Mouse (Mus musculus) kidney, postnatal 14 days (tissue): Measurements from ENCODE around the gene 1500015O10Rik.
A peak's percentile ranks its signal among the peaks of the same experiment; 100 is the strongest.

ENCODE experiments used
- DNase-seq: peaks from one replicate; pipeline ENCODE4 v3.0.0; 2022; ENCODE audit warnings: mixed read lengths

1500015O10Rik gene

DNA sequence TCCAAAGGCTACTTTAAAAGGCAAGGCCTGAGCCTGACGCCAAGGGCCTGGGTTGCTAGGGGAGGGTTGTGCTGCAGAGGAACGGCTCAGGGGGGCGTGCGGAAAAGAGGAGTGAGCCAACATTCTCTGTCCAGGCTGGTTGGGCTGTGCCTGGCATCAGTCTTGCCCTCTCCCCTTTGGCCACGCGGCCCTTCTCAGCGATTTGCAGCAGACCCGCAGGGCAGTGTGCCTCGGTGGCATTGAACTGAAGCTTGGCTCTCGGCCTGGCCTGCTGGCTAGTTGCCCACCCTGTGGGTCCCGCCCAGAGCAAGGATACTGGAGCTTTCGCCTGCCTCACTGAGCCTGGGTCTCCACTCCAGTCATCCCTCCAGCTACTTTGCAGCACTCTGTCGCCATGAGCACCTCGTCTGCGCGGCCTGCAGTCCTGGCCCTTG lies at the start of gene 1500015O10Rik:
TSS of gene 1500015O10Rik (plus strand) at position 112 of the 434 bp plus-strand sequence.
- DNase-seq, result peak; percentile 66

GRCm38 (mm10) chr1:43689983-43690382 lies 40.4 kb upstream of the 1500015O10Rik start:
- no peak for DNase-seq

- no peak for DNase-seq
Observed at GRCm38 (mm10) chr1:43690507-43690906, 39.9 kb upstream of the 1500015O10Rik start.

- DNase-seq, result no peak
Observed at GRCm38 (mm10) chr1:43694076-43694475, 36.3 kb upstream of the 1500015O10Rik start.

DNA sequence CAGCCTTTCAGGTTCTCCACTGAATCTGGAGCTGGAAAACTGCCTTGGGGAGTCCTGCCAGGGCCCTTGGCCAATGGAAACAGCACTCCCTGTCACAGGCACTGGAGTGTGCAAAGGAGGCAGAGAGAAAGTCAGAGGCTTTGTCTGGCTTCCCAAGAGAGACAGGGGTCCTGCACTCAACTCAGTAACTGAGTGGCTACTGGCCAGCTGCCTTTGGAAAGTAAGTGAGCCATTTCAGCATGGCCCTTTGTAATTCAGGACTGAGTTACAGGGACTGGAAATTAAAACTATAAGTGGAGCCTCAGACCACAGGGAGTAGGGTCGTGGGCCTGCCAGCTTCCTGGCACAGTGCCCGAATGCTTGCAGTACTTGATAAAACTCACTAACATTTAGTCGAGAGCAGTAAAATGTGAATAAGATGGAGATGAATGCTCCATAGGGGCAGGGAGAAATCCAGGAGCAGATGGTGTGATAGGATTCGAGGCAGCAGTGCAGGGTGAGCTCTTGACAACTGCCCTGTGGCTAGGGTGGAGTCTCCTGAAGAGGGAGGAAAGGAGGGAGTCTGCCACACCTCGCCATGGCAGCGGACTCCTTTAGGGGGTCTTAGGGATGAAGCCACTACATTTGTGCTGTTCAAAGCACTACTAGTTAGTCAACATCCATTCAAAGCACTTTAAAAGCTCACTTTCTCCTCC lies 35.4 kb upstream of the 1500015O10Rik start:
- DNase-seq, result peak; percentile 86

DNA sequence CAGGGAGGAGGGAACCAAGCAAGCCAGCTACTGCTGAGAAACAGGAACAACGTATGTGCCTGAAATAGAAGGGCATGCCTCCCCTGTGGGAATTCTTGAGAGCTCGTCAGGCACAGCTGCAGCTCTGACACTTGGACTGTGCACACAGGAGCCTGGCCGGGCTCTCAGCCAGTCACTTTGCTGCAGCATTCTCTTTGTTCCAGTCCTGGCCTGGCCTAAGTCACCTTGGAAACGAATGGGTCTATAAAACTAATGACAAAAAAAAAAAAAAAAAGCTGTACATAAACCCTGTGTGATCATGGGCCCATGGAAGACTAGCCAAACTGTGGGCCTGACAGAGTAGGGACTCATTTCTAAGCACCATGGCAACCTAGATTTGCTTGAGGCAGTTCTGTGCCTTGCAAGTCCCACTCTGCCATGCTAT lies 31.8 kb upstream of the 1500015O10Rik start:
- DNase-seq, result peak; percentile 44

GRCm38 (mm10) chr1:43714841-43715240 lies 15.6 kb upstream of the 1500015O10Rik start:
- peak; percentile 68 for DNase-seq

DNA sequence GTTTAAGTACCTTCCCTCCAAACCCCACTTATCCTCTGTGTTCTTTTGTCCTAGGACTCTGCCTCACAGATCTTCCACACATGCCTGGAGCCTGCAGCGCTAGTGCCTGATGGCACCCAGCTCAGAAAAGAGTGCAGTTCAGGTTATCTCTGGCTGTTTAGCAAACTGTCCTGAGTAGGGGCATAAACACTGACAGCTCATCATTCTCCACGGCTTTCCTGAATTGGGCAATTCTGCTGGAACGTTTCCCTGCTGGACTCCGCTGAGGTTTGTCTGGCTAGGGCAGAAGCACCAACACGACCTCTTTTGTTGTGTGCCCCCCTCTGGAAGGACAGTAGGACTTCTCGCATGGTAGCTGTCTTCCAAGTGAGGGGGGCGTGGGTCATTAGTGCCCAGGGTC lies 12.4 kb upstream of the 1500015O10Rik start:
- DNase-seq, result no peak

- DNase-seq, result no peak
Observed at GRCm38 (mm10) chr1:43718793-43719192, 11.6 kb upstream of the 1500015O10Rik start.

DNA sequence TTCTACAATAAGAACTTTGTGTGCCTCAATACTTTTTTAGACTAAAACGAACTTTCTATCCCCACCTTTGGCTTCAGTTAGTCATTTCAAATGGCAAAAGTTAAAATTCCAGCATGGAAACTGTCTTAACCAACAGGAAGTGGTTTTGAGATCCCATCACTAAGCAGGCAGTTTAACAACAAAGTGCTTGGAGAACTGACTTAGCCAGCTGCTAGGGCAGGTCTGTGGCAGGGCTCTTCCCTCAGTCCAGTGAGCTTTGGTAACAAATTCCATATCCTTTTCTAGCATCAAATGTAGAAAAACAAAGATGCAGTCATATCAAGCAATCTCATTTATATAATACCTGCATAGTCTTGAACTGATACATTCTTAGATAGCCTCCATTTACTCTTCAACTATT lies 7.9 kb upstream of the 1500015O10Rik start:
- DNase-seq, result no peak

GRCm38 (mm10) chr1:43732100-43732499 lies 1.7 kb downstream of the 1500015O10Rik start:
- DNase-seq, result no peak

DNA sequence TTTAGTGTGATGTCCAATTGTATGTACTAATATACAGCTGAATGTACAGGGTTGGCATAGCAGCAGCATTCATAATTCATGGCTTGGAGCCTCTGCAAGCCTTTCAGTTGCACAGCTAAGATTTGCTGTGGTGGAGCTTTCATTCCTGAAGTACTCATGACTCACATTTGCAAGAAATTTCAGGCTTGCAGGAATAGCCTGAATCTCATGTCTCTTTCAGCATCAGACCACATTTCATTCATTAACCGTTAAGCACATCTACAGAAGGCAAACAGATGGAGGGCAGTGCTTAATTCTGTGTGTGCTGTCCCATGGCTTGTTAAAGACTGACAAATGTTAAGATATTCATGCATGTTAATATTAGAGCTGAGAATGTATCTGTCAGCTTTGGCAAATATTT lies 2.3 kb downstream of the 1500015O10Rik start:
- no peak for DNase-seq

GRCm38 (mm10) chr1:43737812-43738518 lies 7.6 kb downstream of the 1500015O10Rik start:
- DNase-seq, result peak; percentile 65

DNA sequence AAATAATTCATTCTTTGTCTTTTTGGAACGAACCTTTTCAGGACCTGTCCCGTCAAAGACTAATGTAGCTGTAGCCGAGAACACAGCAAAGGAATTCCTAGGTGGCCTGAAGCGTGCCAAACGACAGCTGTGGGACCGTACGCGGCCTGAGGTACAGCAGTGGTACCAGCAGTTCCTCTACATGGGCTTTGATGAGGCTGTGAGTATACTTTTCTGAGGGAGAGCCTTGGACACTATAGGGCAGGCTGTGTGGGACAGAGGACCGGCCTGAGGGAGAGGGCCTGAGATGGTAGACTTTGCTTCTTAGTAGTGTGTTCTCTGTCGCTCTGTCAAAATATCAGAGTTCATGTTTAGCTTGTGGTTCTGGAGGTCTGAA lies 8.1 kb downstream of the 1500015O10Rik start:
- no peak for DNase-seq

DNA sequence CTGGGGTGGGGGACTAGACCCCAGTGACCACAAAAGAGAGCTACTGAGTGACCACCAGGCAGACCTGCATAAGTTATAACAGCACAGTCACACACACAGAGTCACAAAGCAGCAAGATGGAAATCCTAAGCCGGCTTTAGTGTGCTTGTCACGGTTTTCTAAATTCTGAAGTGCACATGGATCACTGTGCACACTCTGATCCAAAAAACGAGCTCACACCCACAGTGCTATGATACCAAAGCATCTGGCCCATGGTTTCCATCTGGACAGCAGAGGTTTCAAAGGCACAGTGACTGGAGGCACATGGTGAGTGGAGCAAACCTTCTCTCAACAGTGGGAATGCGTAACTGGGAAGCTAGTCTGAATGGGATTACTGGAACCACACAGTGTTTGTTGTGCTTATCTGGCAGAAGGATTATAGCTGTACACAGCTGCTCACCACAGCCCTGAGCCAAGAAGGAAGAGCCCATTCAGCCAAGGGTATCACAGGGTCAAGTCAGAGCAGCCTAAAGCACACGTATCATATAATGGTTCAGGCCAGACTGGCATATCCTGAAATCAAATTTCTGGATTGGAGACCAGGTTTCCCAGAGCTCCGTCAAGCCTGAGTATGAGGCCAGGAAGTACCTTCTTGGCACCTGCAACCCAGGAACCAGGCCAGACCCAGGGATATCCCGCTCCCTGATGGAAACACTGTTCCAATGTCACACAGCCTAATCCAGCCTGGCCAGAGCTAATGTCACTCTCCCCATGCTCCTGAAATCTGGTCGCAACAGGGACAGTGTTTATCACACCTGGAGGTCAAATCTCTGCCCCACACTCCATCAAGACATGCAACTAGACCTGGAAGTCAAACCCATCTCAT lies 24.3 kb downstream of the 1500015O10Rik start:
- no peak for DNase-seq

DNA sequence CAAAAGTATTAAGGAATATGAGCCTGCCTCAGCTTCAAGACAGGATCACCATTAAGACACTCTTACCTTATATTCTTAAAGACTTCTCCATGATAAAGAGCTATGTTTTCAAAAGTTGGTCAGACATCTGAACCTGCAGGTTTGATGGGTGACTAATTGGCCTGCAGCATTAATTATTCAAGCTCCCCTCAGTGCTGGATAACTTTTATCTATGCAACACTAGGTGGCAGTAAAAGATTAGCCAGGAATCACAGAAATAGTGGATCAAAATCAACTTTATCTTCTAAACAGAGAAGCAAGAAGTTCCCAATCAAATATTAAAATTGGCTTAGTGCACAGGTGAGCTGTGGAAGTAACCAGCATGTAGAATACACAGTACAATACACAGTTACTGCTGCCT lies 29.7 kb downstream of the 1500015O10Rik start:
- DNase-seq, result no peak

- no peak for DNase-seq
Observed at GRCm38 (mm10) chr1:43764481-43764880, 34.1 kb downstream of the 1500015O10Rik start.

- no peak for DNase-seq
Observed at GRCm38 (mm10) chr1:43766328-43766727, 35.9 kb downstream of the 1500015O10Rik start.

DNA sequence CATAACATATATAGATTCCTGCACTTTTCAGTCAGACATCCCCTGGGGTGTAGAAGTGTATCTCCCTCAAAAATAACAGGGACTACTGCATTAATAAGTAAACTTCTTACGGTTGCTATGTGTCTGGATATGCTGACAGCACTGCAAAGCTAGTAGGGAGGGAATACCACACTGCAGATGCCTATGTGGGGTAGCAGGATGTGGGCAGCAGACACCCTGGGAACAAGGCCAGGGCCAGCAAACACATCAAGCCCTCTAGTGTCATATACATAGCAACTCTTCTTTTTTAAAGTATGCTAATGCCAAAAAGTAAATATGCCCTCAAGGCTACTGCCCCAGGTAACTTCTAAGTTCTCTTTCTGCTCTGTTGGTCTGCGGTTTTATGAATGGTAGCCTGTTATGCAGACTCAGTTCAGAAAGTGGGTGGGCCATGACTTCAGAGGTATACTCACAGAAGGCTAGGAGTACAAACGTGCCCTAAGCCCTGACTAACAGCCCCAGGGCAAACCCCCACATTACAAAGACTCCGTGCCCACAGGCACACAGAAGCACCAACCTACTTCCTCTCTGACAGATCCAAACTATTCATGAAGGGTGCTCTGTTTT lies 38.1 kb downstream of the 1500015O10Rik start:
- DNase-seq, result no peak

GRCm38 (mm10) chr1:43769348-43769747 lies 38.9 kb downstream of the 1500015O10Rik start:
- no peak for DNase-seq

DNA sequence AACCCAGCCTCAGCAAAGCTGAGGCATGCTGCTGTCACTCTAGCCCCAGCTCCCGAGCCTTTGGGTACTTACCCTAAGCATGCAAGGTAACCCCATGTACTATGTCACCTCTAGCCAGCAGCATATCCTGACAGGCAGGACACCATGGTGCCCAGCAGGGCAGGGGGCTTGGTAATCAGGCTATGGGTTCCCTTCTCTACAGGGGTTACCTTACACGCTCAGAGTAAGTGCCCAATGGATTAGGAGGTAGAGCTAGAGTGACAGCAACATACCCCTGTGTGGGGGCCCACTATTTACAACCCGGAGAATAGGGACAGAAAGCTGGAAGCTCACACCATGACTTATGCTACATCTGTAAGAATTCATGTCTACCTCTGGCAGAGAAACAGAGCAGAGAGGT lies 39.6 kb downstream of the 1500015O10Rik start:
- DNase-seq, result no peak

DNA sequence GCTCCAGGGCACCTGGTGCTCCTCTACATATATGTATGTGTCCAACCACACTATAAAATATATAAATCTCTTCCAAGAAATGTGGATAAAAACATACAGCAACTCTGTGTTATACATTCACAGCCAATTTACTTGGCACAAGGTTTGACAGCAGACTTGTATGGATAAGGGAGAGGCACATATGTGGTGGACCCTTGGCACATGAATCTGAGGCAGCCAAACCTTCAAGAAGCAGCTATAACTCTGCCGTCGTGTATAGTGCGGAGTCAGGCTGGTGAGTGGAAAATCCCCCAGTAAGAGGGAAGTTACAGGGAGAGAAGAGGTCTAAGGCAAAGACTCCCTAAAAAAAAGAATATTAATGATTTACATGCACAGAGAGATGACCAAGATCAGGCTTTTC lies 42.3 kb downstream of the 1500015O10Rik start:
- DNase-seq, result no peak

DNA sequence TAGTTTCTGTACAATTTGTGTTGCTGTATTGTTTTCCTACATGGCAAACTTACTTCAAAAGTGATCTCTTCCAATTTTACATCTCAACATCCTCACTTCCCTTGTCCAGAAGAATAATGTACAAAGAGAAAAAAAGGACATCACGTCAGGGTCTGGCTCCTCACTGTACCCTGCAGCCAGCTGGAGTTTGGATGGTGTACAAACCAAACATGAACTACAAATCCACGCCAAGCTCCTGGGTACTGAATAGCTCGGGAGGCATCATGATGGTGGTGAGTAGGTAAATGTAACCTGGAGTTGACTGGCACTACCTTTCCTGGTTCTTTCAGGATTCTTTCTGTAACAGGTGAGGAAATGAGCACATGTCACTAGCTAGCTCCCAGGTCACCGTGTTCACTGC lies 43.7 kb downstream of the 1500015O10Rik start:
- no peak for DNase-seq
